Mouse (Mus musculus): Measurements from ENCODE around the gene Kazald1. TPM values are rescaled to one million over a fixed set of nuclear protein-coding genes. Genes with fewer than 3 reads are reported as not detected.

Kazald1 gene
- 10.4 and 11.0 TPM in 2 replicates for polyA plus RNA-seq (2012; rRNA removed)

DNA sequence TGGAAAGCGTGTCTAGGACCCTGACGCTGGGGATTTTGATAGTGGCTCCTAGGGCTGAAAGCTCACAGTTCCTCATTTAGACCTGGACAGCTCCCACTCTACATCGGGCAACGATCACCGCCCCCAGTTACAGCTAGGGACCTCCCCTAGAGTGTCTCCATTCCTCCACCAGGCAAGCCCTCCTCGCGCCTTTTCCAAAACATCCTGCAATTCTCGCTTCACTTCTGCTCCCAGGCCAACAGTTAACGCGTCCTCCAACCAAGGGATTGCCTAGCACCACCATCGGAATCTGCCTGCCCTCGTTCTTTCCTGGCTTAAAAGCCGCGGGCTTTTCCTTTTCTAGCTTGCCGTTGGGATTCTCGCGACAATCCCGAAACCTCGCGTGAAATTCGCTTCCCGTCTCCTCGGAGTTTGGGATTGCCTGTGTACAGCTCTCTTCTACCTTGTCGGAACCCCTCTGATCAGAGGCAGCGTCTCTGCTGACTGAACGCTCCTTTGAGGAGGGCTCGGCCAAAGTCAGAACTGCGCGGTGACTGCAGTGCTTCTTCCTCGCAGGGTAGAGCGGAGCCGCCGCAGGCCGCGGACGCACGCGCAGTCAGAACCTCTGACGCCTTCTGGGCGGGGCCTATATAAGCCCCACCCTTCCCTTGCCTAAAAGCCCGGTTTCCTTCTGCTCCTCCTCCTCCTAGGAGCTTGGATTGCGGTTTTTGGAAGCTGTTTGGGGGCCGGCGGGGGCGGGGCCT lies at the start of gene Kazald1:
Kazald1 (plus strand) TSS at position 662 of the 743 bp plus-strand sequence.
- TF ChIP-seq POLR2A (IDR thresholded peaks at IDR 0.05; ENCODE audit: borderline replicate concordance, extremely low read depth, low read depth, low read length) (peak; percentile 93; the same call in 1 of the 2 replicates), CTCF (IDR thresholded peaks at IDR 0.05; ENCODE audit: insufficient read depth, low read length) (no peak)
- H3K4me1 ChIP-seq (ENCODE audit: control insufficient read depth, insufficient read depth, low read length), result peaks cover 4% of the 10 kb centered on the region
- H3K4me3 ChIP-seq (replicated peaks; ENCODE audit: extremely low read depth, low read depth, low read length), result peak within 1 kb of the TSS; percentile 98
- WGBS, result under 1% methylated on average over 45 of the region's 45 CpGs
- peak; percentile 98 for DNase-seq

DNA sequence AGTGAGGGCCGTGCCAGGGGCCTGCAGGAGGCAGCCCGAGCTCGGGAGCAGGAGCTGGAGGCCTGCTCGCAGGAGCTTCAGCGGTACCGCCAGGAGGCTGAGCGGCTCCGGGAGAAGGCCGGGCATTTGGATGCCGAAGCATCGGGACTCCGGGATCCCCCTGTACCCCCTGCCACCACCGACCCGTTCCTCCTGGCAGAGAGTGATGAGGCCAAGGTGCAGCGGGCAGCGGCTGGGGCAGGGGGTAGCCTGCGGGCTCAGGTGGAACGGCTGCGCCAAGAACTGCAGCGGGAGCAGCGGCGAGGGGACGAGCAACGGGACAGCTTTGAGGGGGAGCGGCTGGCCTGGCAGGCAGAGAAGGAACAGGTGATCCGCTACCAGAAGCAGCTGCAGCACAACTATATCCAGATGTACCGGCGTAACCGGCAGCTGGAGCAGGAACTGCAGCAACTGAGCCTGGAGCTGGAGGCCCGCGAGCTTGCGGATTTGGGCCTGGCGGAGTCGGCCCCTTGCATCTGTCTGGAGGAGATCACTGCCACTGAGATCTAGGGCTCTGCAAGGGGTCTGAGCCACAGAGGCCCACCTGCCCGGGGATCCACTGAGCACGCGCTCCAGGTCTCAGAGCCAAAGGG lies 49.0 kb upstream of the Kazald1 start:
- WGBS, result 92% methylated on average over 37 of the region's 37 CpGs
- TF ChIP-seq CTCF (IDR thresholded peaks at IDR 0.05; ENCODE audit: insufficient read depth, low read length), result no peak
- H3K4me1 ChIP-seq (ENCODE audit: control insufficient read depth, insufficient read depth, low read length), result peaks cover 3% of the 10 kb centered on the region
- no peak for DNase-seq
- H3K4me3 ChIP-seq (replicated peaks; ENCODE audit: extremely low read depth, low read depth, low read length), result no peak overlapping the region

DNA sequence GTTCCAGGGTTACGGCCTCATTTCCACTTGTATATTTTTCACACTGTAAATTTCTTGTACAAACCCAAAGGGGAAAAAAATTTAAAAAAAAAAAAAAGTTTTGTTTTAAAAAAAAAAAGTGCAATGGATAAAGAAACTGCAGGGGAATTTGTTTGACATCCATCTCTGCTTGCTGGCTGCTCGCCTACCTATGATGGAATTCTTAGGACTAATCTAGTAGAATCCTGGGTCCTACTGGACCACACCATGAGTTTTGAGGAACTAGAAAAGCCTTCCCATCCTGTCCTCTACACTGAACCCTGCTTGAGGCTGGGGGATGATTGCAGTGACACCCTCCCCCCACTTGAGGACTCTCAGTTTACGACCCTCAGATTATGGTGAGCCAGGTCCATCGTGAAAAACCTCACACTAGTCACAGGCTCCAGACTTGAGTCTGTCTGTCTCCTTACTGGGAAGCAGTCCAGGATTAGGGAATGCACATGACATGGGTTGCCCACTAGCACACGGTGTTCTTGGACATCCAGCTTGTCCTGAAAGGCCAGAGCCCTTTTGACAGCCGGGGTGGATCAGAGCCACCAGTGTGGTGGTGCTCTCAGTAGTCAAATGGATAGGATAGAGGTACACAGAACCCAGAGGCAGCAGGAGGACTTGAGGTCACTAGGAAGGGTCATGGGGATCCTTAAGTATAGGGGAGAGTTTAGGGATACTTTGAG lies 47.9 kb upstream of the Kazald1 start:
- DNase-seq, result no peak
- Histone ChIP-seq H3K4me1 (ENCODE audit: control insufficient read depth, insufficient read depth, low read length) (peaks cover 10% of the 10 kb centered on the region), H3K4me3 (replicated peaks; ENCODE audit: extremely low read depth, low read depth, low read length) (no peak overlapping the region)
- 60% methylated on average over 6 of the region's 6 CpGs for WGBS
- no peak for TF ChIP-seq CTCF (IDR thresholded peaks at IDR 0.05; ENCODE audit: insufficient read depth, low read length)
- no peak for TF ChIP-seq POLR2A (IDR thresholded peaks at IDR 0.05; ENCODE audit: borderline replicate concordance, extremely low read depth, low read depth, low read length)

DNA sequence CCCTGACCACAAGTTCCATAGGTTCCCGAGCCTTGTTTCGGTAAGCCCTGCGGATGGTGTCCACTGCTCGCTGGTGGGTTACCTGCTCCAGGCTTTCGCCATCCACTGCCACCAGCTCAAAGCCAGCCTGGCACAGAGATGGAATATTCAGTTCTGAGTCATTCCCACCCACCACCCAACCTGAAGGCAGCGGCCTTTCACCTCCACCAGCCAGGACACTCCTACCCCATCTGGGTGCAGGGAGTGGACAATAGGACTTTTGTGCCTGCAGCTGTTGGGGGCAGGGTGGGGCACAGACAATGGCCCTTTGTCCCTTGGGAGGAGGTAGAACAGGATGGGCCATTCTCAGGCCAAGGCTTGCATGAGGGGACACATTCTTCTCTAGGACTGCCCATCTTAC lies 47.2 kb upstream of the Kazald1 start:
- DNase-seq, result no peak

DNA sequence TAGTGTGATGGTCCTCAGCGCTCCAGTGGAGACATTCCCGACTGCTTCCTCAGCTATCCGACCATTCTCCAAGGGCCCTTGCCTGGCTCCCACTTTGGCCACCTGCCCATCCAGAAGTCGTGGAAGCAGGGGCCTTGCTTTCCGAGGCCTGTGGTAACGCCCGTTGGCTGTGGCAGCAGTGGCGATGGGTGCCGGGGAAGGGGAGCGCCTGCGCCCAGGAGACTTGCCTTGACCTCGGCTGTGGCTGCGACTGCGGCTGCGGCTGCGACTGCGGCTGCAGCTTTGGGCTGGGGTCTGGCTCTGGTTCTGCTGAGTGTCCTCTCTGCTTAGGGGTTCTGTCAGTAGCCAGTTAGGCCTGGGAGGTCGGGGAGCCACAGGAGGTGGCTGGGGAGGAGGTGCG lies 46.3 kb upstream of the Kazald1 start:
- no peak overlapping the region for H3K4me3 ChIP-seq (replicated peaks; ENCODE audit: extremely low read depth, low read depth, low read length)
- DNase-seq, result no peak
- WGBS, result 63% methylated on average over 19 of the region's 19 CpGs
- peaks cover 10% of the 10 kb centered on the region for H3K4me1 ChIP-seq (ENCODE audit: control insufficient read depth, insufficient read depth, low read length)
- TF ChIP-seq POLR2A (IDR thresholded peaks at IDR 0.05; ENCODE audit: borderline replicate concordance, extremely low read depth, low read depth, low read length), result no peak
- no peak for TF ChIP-seq CTCF (IDR thresholded peaks at IDR 0.05; ENCODE audit: insufficient read depth, low read length)

More for the DNA sequence above, 47.2 kb upstream of the Kazald1 start:
- Histone ChIP-seq H3K4me3 (replicated peaks; ENCODE audit: extremely low read depth, low read depth, low read length) (no peak overlapping the region), H3K4me1 (ENCODE audit: control insufficient read depth, insufficient read depth, low read length) (peaks cover 10% of the 10 kb centered on the region)
- 83% methylated on average over 6 of the region's 6 CpGs for WGBS
- TF ChIP-seq POLR2A (IDR thresholded peaks at IDR 0.05; ENCODE audit: borderline replicate concordance, extremely low read depth, low read depth, low read length) (no peak), CTCF (IDR thresholded peaks at IDR 0.05; ENCODE audit: insufficient read depth, low read length) (no peak)

DNA sequence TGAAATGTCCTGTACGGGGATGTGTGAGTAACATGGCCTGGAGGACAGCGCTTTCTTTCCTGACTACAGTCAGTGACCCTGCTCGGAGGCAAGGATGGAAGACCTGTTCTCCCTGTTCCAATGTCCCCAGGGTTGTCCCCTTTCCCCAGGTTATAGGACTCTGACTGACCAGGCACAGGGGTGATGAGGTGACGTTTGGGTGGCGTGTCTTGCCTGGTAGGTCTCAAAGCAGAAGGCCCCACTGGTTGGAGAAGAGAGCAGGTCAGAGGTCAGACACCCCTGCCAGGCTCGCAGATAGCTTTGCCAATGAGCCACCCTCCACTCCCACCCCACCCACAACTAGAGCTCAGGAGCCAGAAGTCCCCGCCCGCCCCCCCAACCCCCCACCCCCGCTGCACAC lies 45.5 kb upstream of the Kazald1 start:
- no peak for DNase-seq
- 64% methylated on average over 9 of the region's 9 CpGs for WGBS
- peaks cover 10% of the 10 kb centered on the region for H3K4me1 ChIP-seq (ENCODE audit: control insufficient read depth, insufficient read depth, low read length)
- no peak overlapping the region for H3K4me3 ChIP-seq (replicated peaks; ENCODE audit: extremely low read depth, low read depth, low read length)
- TF ChIP-seq POLR2A (IDR thresholded peaks at IDR 0.05; ENCODE audit: borderline replicate concordance, extremely low read depth, low read depth, low read length) (no peak), CTCF (IDR thresholded peaks at IDR 0.05; ENCODE audit: insufficient read depth, low read length) (no peak)

DNA sequence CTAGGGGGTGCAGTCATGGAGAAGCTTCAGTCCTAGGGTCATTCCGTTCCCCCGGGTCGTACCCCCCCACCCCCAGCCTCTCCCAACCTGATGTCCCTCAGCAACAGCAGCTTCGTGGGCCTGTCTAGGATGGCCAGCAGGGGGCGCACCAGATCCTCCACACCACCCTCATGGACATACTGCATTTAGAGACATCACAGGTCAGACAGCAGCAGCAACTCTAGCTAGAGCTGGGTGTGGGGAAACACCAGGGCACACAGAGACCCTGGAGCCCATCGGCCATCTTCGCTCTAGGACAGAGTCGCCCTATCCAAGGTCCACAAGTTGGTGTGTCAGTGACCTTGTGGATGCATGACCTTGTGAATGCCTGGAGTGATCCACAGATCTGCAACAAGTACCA lies 44.9 kb upstream of the Kazald1 start:
- WGBS, result 28% methylated on average over 8 of the region's 8 CpGs
- TF ChIP-seq POLR2A (IDR thresholded peaks at IDR 0.05; ENCODE audit: borderline replicate concordance, extremely low read depth, low read depth, low read length), result no peak
- peak; percentile 77 for TF ChIP-seq CTCF (IDR thresholded peaks at IDR 0.05; ENCODE audit: insufficient read depth, low read length)
- H3K4me1 ChIP-seq (ENCODE audit: control insufficient read depth, insufficient read depth, low read length), result peaks cover 10% of the 10 kb centered on the region
- no peak overlapping the region for H3K4me3 ChIP-seq (replicated peaks; ENCODE audit: extremely low read depth, low read depth, low read length)
- peak; percentile 67 for DNase-seq

DNA sequence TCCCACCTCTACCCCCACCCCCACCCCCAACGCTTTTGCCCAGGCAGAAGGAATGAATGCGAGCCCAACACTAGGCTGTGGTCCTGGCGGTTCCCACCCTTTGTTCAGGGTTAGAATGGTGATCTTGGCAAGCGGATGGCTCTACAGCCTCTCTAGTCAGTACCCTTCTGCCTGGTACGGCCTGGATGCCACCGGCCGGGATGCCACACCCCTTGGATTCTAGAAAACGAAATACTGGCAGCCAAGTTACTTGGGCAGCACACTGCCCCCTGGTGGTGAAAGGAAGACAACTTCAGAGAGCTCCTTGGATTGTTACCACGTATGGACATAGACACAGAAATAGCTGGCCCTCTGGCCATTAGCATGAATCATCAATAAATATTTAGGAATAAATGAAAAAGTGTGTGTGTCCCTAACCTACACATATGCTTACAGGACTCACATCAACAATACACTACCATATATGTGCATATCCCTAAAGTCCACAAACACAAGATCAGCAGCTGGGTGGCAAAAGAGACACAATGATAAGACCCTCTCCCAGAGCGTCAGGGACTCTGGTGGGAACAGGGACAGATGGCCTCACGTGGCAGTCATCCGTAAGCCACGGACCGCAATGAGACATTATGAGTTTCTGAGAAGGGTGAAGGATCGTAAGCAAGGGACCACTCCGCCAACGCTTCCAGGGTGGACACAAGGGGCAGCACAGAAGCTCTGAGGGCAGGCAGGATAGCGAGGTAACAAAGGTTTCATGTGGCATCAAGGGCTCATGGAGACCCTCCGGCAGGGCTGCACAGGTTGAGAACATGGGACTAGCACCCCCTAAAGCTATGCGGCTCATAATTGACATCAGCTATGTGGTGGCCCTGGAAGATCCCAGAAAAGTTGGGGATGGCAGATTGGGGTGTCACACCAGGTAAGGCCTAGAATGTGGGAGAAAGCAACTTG lies 44.0 kb upstream of the Kazald1 start:
- peaks cover 10% of the 10 kb centered on the region for H3K4me1 ChIP-seq (ENCODE audit: control insufficient read depth, insufficient read depth, low read length)
- no peak for TF ChIP-seq POLR2A (IDR thresholded peaks at IDR 0.05; ENCODE audit: borderline replicate concordance, extremely low read depth, low read depth, low read length)
- TF ChIP-seq CTCF (IDR thresholded peaks at IDR 0.05; ENCODE audit: insufficient read depth, low read length), result peak; percentile 64
- peak; percentile 64 for DNase-seq
- WGBS, result 37% methylated on average over 20 of the region's 20 CpGs
- H3K4me3 ChIP-seq (replicated peaks; ENCODE audit: extremely low read depth, low read depth, low read length), result peak overlapping the region; percentile 7

DNA sequence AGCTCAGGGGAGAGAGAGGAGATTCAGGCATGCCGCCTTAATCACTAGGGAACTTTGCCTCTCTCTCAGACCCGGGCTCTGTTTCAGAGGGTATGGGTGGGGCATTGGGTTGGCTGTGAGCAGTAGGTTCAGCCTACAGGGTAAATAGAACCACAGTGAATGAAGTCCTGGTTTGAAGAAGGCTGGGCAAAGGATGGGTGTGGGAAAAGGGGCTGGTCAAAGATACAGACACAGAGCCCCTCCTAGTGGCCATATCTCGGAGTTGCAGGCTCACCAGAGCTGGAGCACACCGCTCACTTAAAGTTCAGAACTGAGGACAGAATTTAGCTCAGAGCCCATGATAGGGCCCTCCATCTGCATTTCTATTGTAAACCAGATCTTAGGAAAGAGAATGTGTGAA lies 43.3 kb upstream of the Kazald1 start:
- peaks cover 10% of the 10 kb centered on the region for H3K4me1 ChIP-seq (ENCODE audit: control insufficient read depth, insufficient read depth, low read length)
- no peak for TF ChIP-seq POLR2A (IDR thresholded peaks at IDR 0.05; ENCODE audit: borderline replicate concordance, extremely low read depth, low read depth, low read length)
- TF ChIP-seq CTCF (IDR thresholded peaks at IDR 0.05; ENCODE audit: insufficient read depth, low read length), result peak; percentile 97
- DNase-seq, result peak; percentile 67
- 12% methylated on average over 4 of the region's 4 CpGs for WGBS
- no peak overlapping the region for H3K4me3 ChIP-seq (replicated peaks; ENCODE audit: extremely low read depth, low read depth, low read length)

Data from lung, adult 2 months (tissue).